Mouse (Mus musculus) midbrain, embryonic 13.5 days (tissue): ENCODE measurements at regions not wholly inside any gene's neighbourhood (a gene's known extent, or its start where the extent isn't known, plus 50 kb on each side); places are given as distances from the start of the nearest gene placed in this dataset.

Experiments used
- ATAC-seq: fragments of 200-750 bp; cut with Nextera tagmentation; 2 replicates; pipeline ENCODE4 v1.8.0; 2017; ENCODE audit warnings: mild to moderate bottlenecking, moderate TSS enrichment, moderate library complexity
- H3K27ac ChIP-seq: fragments of 300-500 bp; sonication (generic); 2 replicates; pipeline ENCODE4 v1.5.1; 2015; ENCODE audit warnings: inconsistent platforms, mild to moderate bottlenecking, moderate library complexity
- H3K27me3 ChIP-seq: fragments of 300-500 bp; sonication (generic); 2 replicates; pipeline ENCODE4 v1.6.1; 2015; ENCODE audit warnings: mild to moderate bottlenecking, inconsistent platforms
- H3K36me3 ChIP-seq: fragments of 300-500 bp; sonication (generic); 2 replicates; pipeline ENCODE4 v1.6.1; 2015; ENCODE audit warnings: mild to moderate bottlenecking, inconsistent platforms
- H3K4me1 ChIP-seq: fragments of 300-500 bp; sonication (generic); replicated peaks from 2 replicates; pipeline ENCODE4 v1.6.1; 2015; ENCODE audit warnings: inconsistent platforms
- H3K4me2 ChIP-seq: fragments of 300-500 bp; sonication (generic); replicated peaks from 2 replicates; pipeline ENCODE4 v1.6.1; 2015; ENCODE audit warnings: moderate library complexity, mild to moderate bottlenecking, inconsistent platforms
- H3K4me3 ChIP-seq: fragments of 300-500 bp; sonication (generic); replicated peaks from 2 replicates; pipeline ENCODE4 v1.5.1; 2015; ENCODE audit warnings: mild to moderate bottlenecking, inconsistent platforms
- H3K9ac ChIP-seq: fragments of 300-500 bp; sonication (generic); replicated peaks from 2 replicates; pipeline ENCODE4 v1.6.1; 2015; ENCODE audit warnings: mild to moderate bottlenecking, inconsistent platforms
- H3K9me3 ChIP-seq: fragments of 300-500 bp; sonication (generic); 2 replicates; pipeline ENCODE4 v1.6.1; 2016; ENCODE audit warnings: mild to moderate bottlenecking, inconsistent platforms
- WGBS: fragments of 180-500 bp; shearing (Covaris S2); methylation state at CpG from one replicate; pipeline ENCODE4 v1.1.7; 2015; 5-methylcytosine and 5-hydroxymethylcytosine counted together

GRCm38 (mm10) chr19:21035505-21035904 is 81.5 kb upstream of the Tmc1 start:
- Histone ChIP-seq H3K9me3 (no peaks in the 10 kb centered on the region), H3K4me1 (peaks cover 11% of the 10 kb centered on the region), H3K27ac (no peak overlapping the region), H3K36me3 (no peaks in the 10 kb centered on the region), H3K4me2 (no peak overlapping the region), H3K9ac (no peak overlapping the region), H3K27me3 (no peaks in the 10 kb centered on the region), H3K4me3 (no peak overlapping the region)
- no peak for ATAC-seq
- WGBS, result 81% methylated on average over 4 of the region's 4 CpGs

GRCm38 (mm10) chr19:21033991-21034390 is 80.0 kb upstream of the Tmc1 start:
- WGBS, result 91% methylated on average over 3 of the region's 3 CpGs
- Histone ChIP-seq H3K27ac (no peak overlapping the region), H3K4me1 (peaks cover 6% of the 10 kb centered on the region), H3K4me2 (no peak overlapping the region), H3K9ac (no peak overlapping the region), H3K36me3 (no peaks in the 10 kb centered on the region), H3K9me3 (no peaks in the 10 kb centered on the region), H3K27me3 (no peaks in the 10 kb centered on the region), H3K4me3 (no peak overlapping the region)
- no peak for ATAC-seq

- H3K4me2 ChIP-seq, result no peak overlapping the region
- H3K36me3 ChIP-seq, result no peaks in the 10 kb centered on the region
- 93% methylated on average over 2 of the region's 2 CpGs for WGBS
- H3K27me3 ChIP-seq, result no peaks in the 10 kb centered on the region
- no peak overlapping the region for H3K27ac ChIP-seq
- no peak overlapping the region for H3K9ac ChIP-seq
- H3K4me3 ChIP-seq, result no peak overlapping the region
- H3K4me1 ChIP-seq, result peaks cover 6% of the 10 kb centered on the region
- H3K9me3 ChIP-seq, result no peaks in the 10 kb centered on the region
- ATAC-seq, result no peak
Observed at GRCm38 (mm10) chr19:21032558-21032957, 78.6 kb upstream of the Tmc1 start.

- H3K36me3 ChIP-seq, result no peaks in the 10 kb centered on the region
- H3K27me3 ChIP-seq, result no peaks in the 10 kb centered on the region
- H3K9ac ChIP-seq, result no peak overlapping the region
- peaks cover 2% of the 10 kb centered on the region; the same call in 1 of the 2 replicates for H3K4me1 ChIP-seq
- no peaks in the 10 kb centered on the region for H3K9me3 ChIP-seq
- no peak overlapping the region for H3K4me3 ChIP-seq
- no peak overlapping the region for H3K4me2 ChIP-seq
- H3K27ac ChIP-seq, result no peak overlapping the region
- no peak for ATAC-seq
- 91% methylated on average over 4 of the region's 4 CpGs for WGBS
Observed at GRCm38 (mm10) chr19:21031768-21032308, 77.8 kb upstream of the Tmc1 start.

GRCm38 (mm10) chr19:21030971-21031370 is 77.0 kb upstream of the Tmc1 start:
- Histone ChIP-seq H3K9ac (no peak overlapping the region), H3K27ac (no peak overlapping the region), H3K4me2 (no peak overlapping the region), H3K36me3 (no peaks in the 10 kb centered on the region), H3K4me3 (no peak overlapping the region), H3K4me1 (no peaks in the 10 kb centered on the region), H3K9me3 (no peaks in the 10 kb centered on the region), H3K27me3 (no peaks in the 10 kb centered on the region)
- WGBS, result 83% methylated on average over 5 of the region's 5 CpGs
- ATAC-seq, result no peak

GRCm38 (mm10) chr19:21028981-21029380 is 75.0 kb upstream of the Tmc1 start:
- H3K27me3 ChIP-seq, result no peaks in the 10 kb centered on the region
- ATAC-seq, result no peak
- no peak overlapping the region for H3K4me3 ChIP-seq
- no peak overlapping the region for H3K27ac ChIP-seq
- no peaks in the 10 kb centered on the region for H3K4me1 ChIP-seq
- H3K9ac ChIP-seq, result no peak overlapping the region
- H3K36me3 ChIP-seq, result no peaks in the 10 kb centered on the region
- 94% methylated on average over 3 of the region's 3 CpGs for WGBS
- no peak overlapping the region for H3K4me2 ChIP-seq
- no peaks in the 10 kb centered on the region for H3K9me3 ChIP-seq

- Histone ChIP-seq H3K4me1 (no peaks in the 10 kb centered on the region), H3K9ac (no peak overlapping the region), H3K4me3 (no peak overlapping the region), H3K9me3 (no peaks in the 10 kb centered on the region), H3K4me2 (no peak overlapping the region), H3K36me3 (no peaks in the 10 kb centered on the region), H3K27me3 (no peaks in the 10 kb centered on the region), H3K27ac (no peak overlapping the region)
- WGBS, result 87% methylated on average over 9 of the region's 10 CpGs
- no peak for ATAC-seq
Observed at GRCm38 (mm10) chr19:21012391-21012790, 58.4 kb upstream of the Tmc1 start.

GRCm38 (mm10) chr19:21009607-21010006 is 55.6 kb upstream of the Tmc1 start:
- H3K27ac ChIP-seq, result no peak overlapping the region
- no peak for ATAC-seq
- no peak overlapping the region for H3K9ac ChIP-seq
- no peaks in the 10 kb centered on the region for H3K9me3 ChIP-seq
- no peaks in the 10 kb centered on the region for H3K4me1 ChIP-seq
- 94% methylated on average over 2 of the region's 2 CpGs for WGBS
- no peak overlapping the region for H3K4me2 ChIP-seq
- H3K27me3 ChIP-seq, result no peaks in the 10 kb centered on the region
- no peaks in the 10 kb centered on the region for H3K36me3 ChIP-seq
- no peak overlapping the region for H3K4me3 ChIP-seq

GRCm38 (mm10) chr19:21004411-21004810 is 50.4 kb upstream of the Tmc1 start:
- H3K9ac ChIP-seq, result no peak overlapping the region
- 0 out of 2 replicates have a peak, but pooled peaks cover 3% of the 10 kb centered on the region for H3K9me3 ChIP-seq
- no peaks in the 10 kb centered on the region for H3K4me1 ChIP-seq
- H3K36me3 ChIP-seq, result no peaks in the 10 kb centered on the region
- no peak overlapping the region for H3K27ac ChIP-seq
- H3K27me3 ChIP-seq, result no peaks in the 10 kb centered on the region
- no peak overlapping the region for H3K4me3 ChIP-seq
- no peak for ATAC-seq
- no peak overlapping the region for H3K4me2 ChIP-seq
- 79% methylated on average over 2 of the region's 2 CpGs for WGBS
